Mouse (Mus musculus) liver, embryonic 14.5 days (tissue): ENCODE measurements at regions not wholly inside any gene's neighbourhood (a gene's known extent, or its start where the extent isn't known, plus 50 kb on each side); places are given as distances from the start of the nearest gene placed in this dataset.

Experiments used
- CTCF ChIP-seq: IDR thresholded peaks from 2 replicates; pipeline ENCODE4 v1.5.1; 2016; ENCODE audit warnings: antibody characterized with exemption, low read depth, control low read depth
- EP300 ChIP-seq: IDR thresholded peaks from 2 replicates; pipeline ENCODE4 v1.6.1; 2016; ENCODE audit warnings: antibody characterized with exemption, low read depth

GRCm38 (mm10) chr6:107389892-107390291 is 139.7 kb upstream of the Lrrn1 start:
- TF ChIP-seq EP300, result no peak
- TF ChIP-seq CTCF, result no peak
